Mouse (Mus musculus): ENCODE results near the gene 1700125H20Rik.

GRCm38 (mm10) chr11:85138776-85139474 is 31.3 kb upstream of the 1700125H20Rik start:
- no peak for TF ChIP-seq CTCF (IDR thresholded peaks at IDR 0.05; ENCODE audit: borderline replicate concordance, insufficient read depth, low read length)
- TF ChIP-seq POLR2A (IDR thresholded peaks at IDR 0.05; ENCODE audit: low read depth, low read length), result no peak

Data from embryonic fibroblast, embryonic 13.5 days (primary cell).